Mouse (Mus musculus): ENCODE results near the gene Eid2b. TPM values are rescaled to one million over a fixed set of nuclear protein-coding genes. Genes with fewer than 3 reads are reported as not detected.

Gene Eid2b
- polyA plus RNA-seq, 1 experiment from 2014 or later = 15.4 TPM

DNA sequence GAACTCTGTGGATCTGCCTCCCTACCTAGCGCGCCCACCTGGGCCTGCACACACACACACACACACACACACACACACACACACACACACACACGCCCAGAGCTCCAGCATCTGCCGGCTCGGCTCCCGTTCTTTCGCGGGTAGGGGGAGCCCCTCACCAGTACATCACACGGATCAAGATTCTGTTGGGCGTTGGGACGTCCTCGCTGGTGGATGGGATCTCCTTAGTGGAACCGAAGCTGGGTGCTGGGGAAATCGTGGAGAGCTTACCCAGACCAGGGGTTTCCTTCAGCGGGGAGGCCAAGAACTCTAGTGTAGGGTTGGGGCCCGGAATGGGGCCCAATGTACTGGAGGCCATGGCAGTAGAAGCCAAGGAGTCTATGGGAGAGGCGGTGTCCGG, 12.6 kb downstream of the Eid2b start:
- H3K9ac ChIP-seq (ENCODE audit: low read length) = peak overlapping the region; percentile 39
- peak; percentile 17; the same call in 1 of the 2 replicates for ATAC-seq (replicated peaks; ENCODE audit: low FRiP score)

DNA sequence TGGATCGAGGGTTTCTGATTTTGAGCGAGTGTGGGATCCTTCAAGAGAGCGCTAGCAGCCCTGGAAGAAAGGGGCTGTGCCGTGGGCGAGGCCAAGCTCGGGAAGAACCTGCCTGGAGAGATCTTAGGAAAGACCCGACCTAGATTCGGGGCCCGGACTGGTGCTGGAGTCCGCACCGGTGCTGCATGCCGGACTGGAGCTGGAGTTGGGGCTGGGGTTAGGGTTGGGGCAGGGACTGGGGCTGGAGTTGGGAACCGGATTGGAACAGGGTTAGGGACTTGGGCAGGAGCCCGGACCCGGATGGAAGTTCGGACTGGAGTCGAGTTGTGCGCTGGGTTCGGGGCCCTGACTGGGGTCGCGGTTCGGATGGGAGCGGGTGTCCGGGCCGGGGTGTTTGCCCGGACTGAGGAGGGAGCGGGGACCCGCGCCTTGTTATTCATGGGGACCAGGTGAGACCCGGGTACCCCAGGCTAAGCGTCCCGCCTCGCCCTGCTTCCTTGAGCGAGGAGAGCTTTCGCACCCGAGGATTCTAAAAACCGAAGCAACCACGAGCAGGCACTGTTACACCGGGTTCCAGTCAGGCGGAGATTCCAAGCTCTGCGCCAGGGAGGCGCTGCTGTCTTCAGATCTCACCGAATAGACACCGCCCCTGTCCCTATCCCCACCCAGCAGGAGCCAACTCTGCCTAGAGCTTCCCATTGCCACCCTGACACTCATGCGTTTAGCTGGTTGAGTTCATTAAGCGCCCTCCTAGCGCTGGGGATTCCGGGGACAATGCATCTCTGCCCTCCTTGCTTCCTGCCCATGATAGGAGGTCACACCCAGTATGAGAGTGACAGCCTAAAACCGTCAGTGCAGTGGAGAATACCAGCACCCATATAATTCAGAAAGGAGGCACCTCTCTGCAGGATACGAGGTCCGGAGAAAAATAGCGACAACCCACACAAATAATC, 13.4 kb downstream of the Eid2b start, which contains the start of gene Selenov:
Gene Selenov (minus strand): TSS at position 549 of the 953 bp plus-strand sequence.
- DNase-seq (ENCODE audit: low spot score) = peak; percentile 65
- Histone ChIP-seq H3K36me3 (ENCODE audit: control insufficient read depth, insufficient read depth, low read length) (no peaks in the 10 kb centered on the region), H3K9ac (ENCODE audit: low read length) (peak within 1 kb of the TSS; percentile 39), H3K4me1 (replicated peaks; ENCODE audit: control insufficient read depth, insufficient read depth, low read length) (peaks cover 6% of the 10 kb centered on the region), H3K27ac (ENCODE audit: low read depth, low read length) (no peak within 1 kb of the TSS), H3K4me3 (ENCODE audit: low read depth, low read length) (peak within 1 kb of the TSS; percentile 19), H3K9me3 (ENCODE audit: control insufficient read depth, low read length) (no peaks in the 10 kb centered on the region), H3K4me2 (ENCODE audit: low read depth, low read length, severe bottlenecking) (peak within 1 kb of the TSS; percentile 45), H3K27me3 (ENCODE audit: control insufficient read depth, insufficient read depth, low read length) (peaks cover 61% of the 10 kb centered on the region)
- 1% methylated on average over 52 of the region's 52 CpGs for WGBS
- ATAC-seq (replicated peaks; ENCODE audit: low FRiP score) = peak; percentile 51

More for the DNA sequence above, 12.6 kb downstream of the Eid2b start:
- Histone ChIP-seq H3K4me2 (ENCODE audit: low read depth, low read length, severe bottlenecking) (peak overlapping the region; percentile 45), H3K27me3 (ENCODE audit: control insufficient read depth, insufficient read depth, low read length) (peaks cover 58% of the 10 kb centered on the region), H3K36me3 (ENCODE audit: control insufficient read depth, insufficient read depth, low read length) (no peaks in the 10 kb centered on the region), H3K4me1 (replicated peaks; ENCODE audit: control insufficient read depth, insufficient read depth, low read length) (peaks cover 6% of the 10 kb centered on the region), H3K9me3 (ENCODE audit: control insufficient read depth, low read length) (no peaks in the 10 kb centered on the region), H3K4me3 (ENCODE audit: low read depth, low read length) (peak overlapping the region; percentile 19; the same call in 1 of the 2 replicates), H3K27ac (ENCODE audit: low read depth, low read length) (no peak overlapping the region)
- peak; percentile 72 for DNase-seq (ENCODE audit: low spot score)
- WGBS = under 1% methylated on average over 18 of the region's 18 CpGs

DNA sequence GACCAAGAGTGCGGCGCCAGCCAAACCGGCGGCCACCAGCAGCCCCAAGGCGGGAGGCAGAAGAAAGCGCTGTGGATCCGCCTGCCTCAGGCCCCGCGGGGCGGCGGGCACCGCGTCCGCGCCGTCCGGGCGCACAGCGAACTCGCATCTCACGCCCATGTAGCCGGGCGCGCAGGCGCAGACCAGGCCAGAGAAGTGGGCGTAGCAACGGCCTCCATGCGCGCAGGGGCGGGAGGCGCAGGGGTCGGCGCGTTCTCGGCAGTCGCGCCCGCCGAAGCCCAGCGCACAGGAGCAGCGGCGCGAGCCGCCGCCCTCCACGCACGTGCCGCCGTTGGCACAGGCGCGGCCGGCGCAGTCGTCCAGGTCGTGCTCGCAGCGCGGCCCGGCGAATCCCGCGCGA, 16.9 kb downstream of the Eid2b start:
- peak; percentile 66 for ATAC-seq (replicated peaks; ENCODE audit: low FRiP score)
- WGBS = 2% methylated on average over 57 of the region's 63 CpGs
- H3K27ac ChIP-seq (ENCODE audit: low read depth, low read length) = no peak overlapping the region

DNA sequence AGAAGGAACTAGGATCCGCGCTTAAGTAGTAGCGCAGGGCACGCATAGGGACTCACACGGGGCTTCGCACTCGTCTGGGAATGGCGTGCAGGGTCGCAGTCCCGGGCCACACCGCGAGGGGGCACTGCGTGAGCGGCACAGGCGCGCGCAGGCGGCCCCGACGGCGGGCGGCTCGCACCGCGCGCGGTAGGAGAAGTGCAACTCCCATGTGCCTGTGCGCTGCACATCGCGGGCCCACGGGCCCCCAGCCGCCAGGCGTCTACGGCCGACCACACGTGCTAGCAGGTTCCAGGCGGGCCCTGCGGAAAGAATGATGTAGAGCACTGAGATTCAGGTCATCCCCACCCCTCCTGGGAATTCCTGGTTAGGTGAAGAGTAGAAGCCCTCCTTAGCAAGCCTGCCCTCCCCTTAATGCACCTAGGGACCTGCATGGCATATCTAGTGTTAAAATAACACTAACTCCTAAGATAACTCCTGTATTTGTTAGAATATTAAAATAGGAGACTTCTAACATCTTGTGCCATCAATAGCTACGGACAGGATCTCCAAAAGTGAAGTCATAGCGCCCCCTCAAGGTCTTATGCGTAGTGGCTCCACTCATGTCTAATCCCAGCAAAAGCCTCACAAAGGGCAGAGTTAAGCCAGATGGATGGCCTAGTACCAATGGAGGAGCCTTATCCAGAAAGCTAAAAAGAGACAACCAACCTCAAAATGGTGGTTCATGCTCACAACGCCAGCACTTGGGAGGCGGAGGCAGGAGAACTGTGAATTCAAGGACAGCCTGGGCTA, 21.5 kb downstream of the Eid2b start:
- 0 out of 2 replicates have a peak, but pooled peaks have one; percentile 31 for ATAC-seq (replicated peaks; ENCODE audit: low FRiP score)

More for the DNA sequence above, 16.9 kb downstream of the Eid2b start:
- H3K9me3 ChIP-seq (ENCODE audit: control insufficient read depth, low read length) = no peaks in the 10 kb centered on the region
- peak overlapping the region; percentile 56 for H3K9ac ChIP-seq (ENCODE audit: low read length)
- peak; percentile 90 for DNase-seq (ENCODE audit: low spot score)
- H3K4me2 ChIP-seq (ENCODE audit: low read depth, low read length, severe bottlenecking) = peak overlapping the region; percentile 63
- peaks cover 68% of the 10 kb centered on the region for H3K27me3 ChIP-seq (ENCODE audit: control insufficient read depth, insufficient read depth, low read length)
- no peaks in the 10 kb centered on the region for H3K36me3 ChIP-seq (ENCODE audit: control insufficient read depth, insufficient read depth, low read length)
- H3K4me3 ChIP-seq (ENCODE audit: low read depth, low read length) = peak overlapping the region; percentile 37
- H3K4me1 ChIP-seq (replicated peaks; ENCODE audit: control insufficient read depth, insufficient read depth, low read length) = peaks cover 13% of the 10 kb centered on the region

DNA sequence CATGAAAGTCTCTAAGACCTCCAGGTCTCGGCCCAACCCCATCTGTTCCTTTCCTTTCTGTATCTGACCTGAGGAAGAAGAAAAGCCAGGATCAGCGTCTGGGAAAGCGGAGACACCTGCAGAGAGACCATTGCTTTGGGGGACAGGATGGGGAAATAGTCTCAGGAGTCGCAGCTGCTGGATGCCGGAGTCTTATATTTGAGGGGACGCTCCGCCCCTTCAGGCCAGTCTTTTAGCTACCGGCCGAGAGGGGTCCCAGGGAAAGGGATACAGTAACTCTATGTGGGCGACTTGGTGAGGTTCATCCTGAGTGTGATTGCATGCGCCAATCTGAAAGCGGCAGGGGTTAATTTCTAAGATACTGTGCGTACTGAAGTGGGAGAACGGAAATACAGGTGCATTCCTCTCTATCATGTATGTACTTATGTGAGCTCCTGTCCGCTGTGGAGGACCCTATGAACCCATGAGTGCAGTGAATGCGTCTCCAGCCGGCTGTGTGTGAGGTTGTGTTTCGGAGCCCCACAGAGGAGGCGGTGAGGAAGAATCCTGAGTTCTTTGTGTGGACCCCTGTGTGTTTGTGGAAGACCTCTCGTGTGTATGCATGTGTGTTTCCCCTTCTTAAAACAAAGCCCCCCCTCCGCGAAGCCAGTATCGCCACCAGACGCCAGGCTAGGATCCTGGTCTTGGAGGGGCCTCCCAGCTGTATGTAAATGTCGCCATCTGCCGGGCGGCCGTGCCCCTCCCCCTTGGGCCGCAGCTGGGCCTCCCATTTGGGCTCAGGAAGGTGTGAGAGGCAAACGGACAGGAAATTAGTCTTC, 24.3 kb downstream of the Eid2b start, which contains the start of gene Dll3:
Gene Dll3 (minus strand): TSS at position 623 of the 818 bp plus-strand sequence.
- peak; percentile 82 for ATAC-seq (replicated peaks; ENCODE audit: low FRiP score)
- H3K9me3 ChIP-seq (ENCODE audit: control insufficient read depth, low read length) = no peaks in the 10 kb centered on the region
- peak within 1 kb of the TSS; percentile 44 for H3K4me3 ChIP-seq (ENCODE audit: low read depth, low read length)
- H3K4me1 ChIP-seq (replicated peaks; ENCODE audit: control insufficient read depth, insufficient read depth, low read length) = peaks cover 13% of the 10 kb centered on the region
- peak within 1 kb of the TSS; percentile 74 for H3K9ac ChIP-seq (ENCODE audit: low read length)
- H3K27me3 ChIP-seq (ENCODE audit: control insufficient read depth, insufficient read depth, low read length) = peaks cover 30% of the 10 kb centered on the region
- WGBS = 2% methylated on average over 29 of the region's 30 CpGs
- peaks cover 12% of the 10 kb centered on the region for H3K36me3 ChIP-seq (ENCODE audit: control insufficient read depth, insufficient read depth, low read length)
- peak within 1 kb of the TSS; percentile 87 for H3K27ac ChIP-seq (ENCODE audit: low read depth, low read length)
- H3K4me2 ChIP-seq (ENCODE audit: low read depth, low read length, severe bottlenecking) = peak within 1 kb of the TSS; percentile 50
- peak; percentile 90 for DNase-seq (ENCODE audit: low spot score)

More for the DNA sequence above, 21.5 kb downstream of the Eid2b start:
- peak overlapping the region; percentile 44 for H3K4me3 ChIP-seq (ENCODE audit: low read depth, low read length)
- peak; percentile 76 for DNase-seq (ENCODE audit: low spot score)
- no peak overlapping the region for H3K27ac ChIP-seq (ENCODE audit: low read depth, low read length)
- peak overlapping the region; percentile 32 for H3K9ac ChIP-seq (ENCODE audit: low read length)
- no peaks in the 10 kb centered on the region for H3K36me3 ChIP-seq (ENCODE audit: control insufficient read depth, insufficient read depth, low read length)
- H3K4me1 ChIP-seq (replicated peaks; ENCODE audit: control insufficient read depth, insufficient read depth, low read length) = peaks cover 13% of the 10 kb centered on the region
- no peaks in the 10 kb centered on the region for H3K9me3 ChIP-seq (ENCODE audit: control insufficient read depth, low read length)
- peak overlapping the region; percentile 44 for H3K4me2 ChIP-seq (ENCODE audit: low read depth, low read length, severe bottlenecking)
- 7% methylated on average over 43 of the region's 43 CpGs for WGBS
- peaks cover 45% of the 10 kb centered on the region for H3K27me3 ChIP-seq (ENCODE audit: control insufficient read depth, insufficient read depth, low read length)

DNA sequence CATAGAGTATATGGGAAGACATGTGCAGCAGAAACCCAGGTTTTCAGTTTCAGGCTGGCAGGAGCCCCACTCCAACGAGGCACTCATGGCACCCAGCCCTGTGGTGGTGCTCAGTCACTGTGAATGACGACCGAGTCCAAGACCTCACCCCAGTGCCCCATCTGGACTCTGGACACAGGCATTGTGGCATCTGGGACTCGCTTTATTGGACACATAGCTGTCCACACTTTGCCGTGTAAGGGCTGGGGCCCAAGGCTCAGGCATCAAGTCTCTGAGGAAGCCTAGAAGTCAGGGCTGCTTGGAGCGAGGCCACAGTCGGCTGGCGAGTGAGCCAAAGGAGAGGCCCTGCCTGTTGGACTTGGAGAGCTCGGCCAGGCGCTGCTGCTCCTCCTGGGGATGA, 28.1 kb downstream of the Eid2b start:
- no peak for ATAC-seq (replicated peaks; ENCODE audit: low FRiP score)
- WGBS = 92% methylated on average over 10 of the region's 10 CpGs
- H3K4me3 ChIP-seq (ENCODE audit: low read depth, low read length) = no peak overlapping the region

DNA sequence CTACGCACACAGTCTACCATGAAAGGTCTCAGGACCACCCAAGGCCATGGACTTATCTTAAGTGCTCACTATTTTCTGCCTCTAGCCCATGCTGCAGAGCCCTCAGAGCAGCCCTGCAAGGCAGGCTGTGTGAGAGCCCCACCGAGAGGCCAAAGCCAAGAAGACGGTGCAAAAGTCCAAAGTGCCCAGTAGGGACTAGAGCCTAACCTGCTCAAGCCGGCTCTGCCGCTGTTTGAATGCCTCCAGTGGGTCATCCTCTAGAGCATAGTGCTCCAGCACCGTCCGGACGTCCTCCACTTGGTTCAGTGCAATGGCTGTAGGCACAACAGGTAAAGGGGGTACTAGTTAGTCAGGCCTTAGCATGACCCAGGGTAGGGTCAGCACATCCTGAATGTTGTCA, 28.7 kb downstream of the Eid2b start:
- no peak for DNase-seq (ENCODE audit: low spot score)
- H3K9ac ChIP-seq (ENCODE audit: low read length) = no peak overlapping the region

More for the DNA sequence above, 28.1 kb downstream of the Eid2b start:
- Histone ChIP-seq H3K36me3 (ENCODE audit: control insufficient read depth, insufficient read depth, low read length) (peaks cover 16% of the 10 kb centered on the region), H3K9me3 (ENCODE audit: control insufficient read depth, low read length) (no peaks in the 10 kb centered on the region), H3K9ac (ENCODE audit: low read length) (no peak overlapping the region), H3K27ac (ENCODE audit: low read depth, low read length) (no peak overlapping the region), H3K4me2 (ENCODE audit: low read depth, low read length, severe bottlenecking) (no peak overlapping the region), H3K27me3 (ENCODE audit: control insufficient read depth, insufficient read depth, low read length) (peaks cover 9% of the 10 kb centered on the region), H3K4me1 (replicated peaks; ENCODE audit: control insufficient read depth, insufficient read depth, low read length) (peaks cover 10% of the 10 kb centered on the region)
- no peak for DNase-seq (ENCODE audit: low spot score)

More for the DNA sequence above, 28.7 kb downstream of the Eid2b start:
- Histone ChIP-seq H3K4me1 (replicated peaks; ENCODE audit: control insufficient read depth, insufficient read depth, low read length) (peaks cover 15% of the 10 kb centered on the region), H3K27ac (ENCODE audit: low read depth, low read length) (no peak overlapping the region), H3K4me2 (ENCODE audit: low read depth, low read length, severe bottlenecking) (no peak overlapping the region), H3K36me3 (ENCODE audit: control insufficient read depth, insufficient read depth, low read length) (peaks cover 16% of the 10 kb centered on the region), H3K4me3 (ENCODE audit: low read depth, low read length) (no peak overlapping the region), H3K27me3 (ENCODE audit: control insufficient read depth, insufficient read depth, low read length) (peaks cover 3% of the 10 kb centered on the region), H3K9me3 (ENCODE audit: control insufficient read depth, low read length) (no peaks in the 10 kb centered on the region)
- no peak for ATAC-seq (replicated peaks; ENCODE audit: low FRiP score)
- 93% methylated on average over 8 of the region's 8 CpGs for WGBS
